Mouse (Mus musculus): ENCODE data around the gene Ltb4r1.

DNA sequence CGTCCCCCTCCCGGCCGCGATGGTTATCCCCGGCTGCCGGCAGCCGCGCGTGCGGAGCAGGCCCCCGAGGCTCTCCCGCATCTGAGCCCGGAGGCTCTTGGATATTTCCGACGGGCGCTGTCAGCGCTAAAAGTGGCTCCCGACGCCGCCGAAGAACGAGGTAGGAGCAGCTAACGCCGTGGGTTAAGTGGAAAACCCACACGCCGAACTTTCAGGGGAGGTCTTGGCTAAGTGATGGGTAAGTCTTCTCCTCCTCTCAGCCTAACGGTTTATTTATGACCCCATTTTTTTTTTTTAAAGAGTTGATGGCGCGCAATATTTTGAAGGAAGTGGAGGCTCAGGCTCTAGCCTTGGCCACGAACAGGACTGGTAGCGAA is 19.9 kb upstream of the Ltb4r1 start:
- no peak for TF ChIP-seq CTCF (IDR thresholded peaks at IDR 0.05; ENCODE audit: extremely low read depth, insufficient read depth, low read length)
- TF ChIP-seq POLR2A (IDR thresholded peaks at IDR 0.05; ENCODE audit: extremely low read depth, insufficient read depth, low read length) = no peak
